Mouse (Mus musculus) left cerebral cortex, postnatal 36 days (tissue): Measurements from ENCODE around the gene Ddx39b. TPM values are rescaled to one million over a fixed set of nuclear protein-coding genes. Genes with fewer than 3 reads are reported as not detected.
"Not testable (repeated sequence)": the region's sequence is repeated elsewhere in the genome, so short reads cannot be mapped to it uniquely, and the experiment has no call there.

ENCODE experiments used
- DNase-seq, 2 experiments: peaks; one replicate each; pipeline ENCODE4 v3.0.0; 2021 to 2022; ENCODE audit warnings: low spot score in 2 of 2, mixed read lengths in 1 of 2
- intact Hi-C: fragments of 180-260 bp; cut with DNase I; formaldehyde crosslinking; loops from one replicate; pipeline ENCODE4 v1.15.1; 2025
- total RNA-seq, 2 experiments: library from RNA; stranded (reverse); gene quantifications; 2 replicates each; pipeline ENCODE4 v1.2.3; 2021

Ddx39b gene
- total RNA-seq, 2 experiments from 2014 or later: 189 to 214 TPM

- intact Hi-C loops: no loop called here
- DNase-seq: no peak
Measured at GRCm38 (mm10) chr17:35213071-35213470, 28.5 kb upstream of the Ddx39b start.

- DNase-seq: no peak
- intact Hi-C loops: no loop called here
Measured at GRCm38 (mm10) chr17:35218516-35219193, 22.9 kb upstream of the Ddx39b start.

- intact Hi-C loops: no loop called here
- DNase-seq: peak in 1 of 2 experiments; percentile 17
Measured at GRCm38 (mm10) chr17:35219601-35220041, 21.9 kb upstream of the Ddx39b start.

- intact Hi-C loops: no loop called here
- DNase-seq: no peak
Measured at GRCm38 (mm10) chr17:35220156-35220952, 21.2 kb upstream of the Ddx39b start, which contains the start of gene Gm16181. Gene Gm16181 (plus strand): TSS chr17:35220834.

GRCm38 (mm10) chr17:35222299-35222698 lies 19.2 kb upstream of the Ddx39b start:
- no peak for DNase-seq
- intact Hi-C loops: no loop called here

GRCm38 (mm10) chr17:35224641-35225040 lies 16.9 kb upstream of the Ddx39b start:
- intact Hi-C loops: no loop called here
- DNase-seq: no peak

- intact Hi-C loops: no loop called here
- no peak for DNase-seq
Measured at GRCm38 (mm10) chr17:35225456-35225855, 16.1 kb upstream of the Ddx39b start.

- intact Hi-C loops: no loop called here
- DNase-seq: no peak
Measured at GRCm38 (mm10) chr17:35226561-35227046, 14.9 kb upstream of the Ddx39b start.

- DNase-seq: no peak
- intact Hi-C loops: loop anchor here (5.0 to 10.0 kb wide), 2 partner anchors 34 to 226 kb away; partner anchors contain the start of gene Vars
Measured at GRCm38 (mm10) chr17:35231022-35231421, 10.5 kb upstream of the Ddx39b start.

- DNase-seq: peak; percentile 72 to 81
- intact Hi-C loops: loop anchor here (2.0 to 10.0 kb wide), 3 partner anchors 35 to 227 kb away; partner anchors contain the start of gene Vars
Measured at GRCm38 (mm10) chr17:35232043-35232442, 9.5 kb upstream of the Ddx39b start.

GRCm38 (mm10) chr17:35232659-35233058 lies 8.9 kb upstream of the Ddx39b start:
- intact Hi-C loops: loop anchor here (2.0 to 10.0 kb wide), 3 partner anchors 35 to 228 kb away; partner anchors contain the start of gene Vars
- no peak for DNase-seq

GRCm38 (mm10) chr17:35233114-35233980 lies 8.2 kb upstream of the Ddx39b start, which contains the start of gene Atp6v1g2:
Gene Atp6v1g2 (plus strand): TSS chr17:35233660.
- intact Hi-C loops: loop anchor here (2.0 to 10.0 kb wide), 3 partner anchors 36 to 229 kb away; partner anchors contain the start of gene Vars
- DNase-seq: no peak

- intact Hi-C loops: loop anchor here (5.0 to 10.0 kb wide), 2 partner anchors 37 to 229 kb away; partner anchors contain the start of gene Vars
- DNase-seq: not testable (repeated sequence)
Measured at GRCm38 (mm10) chr17:35234090-35234489, 7.5 kb upstream of the Ddx39b start.

GRCm38 (mm10) chr17:35234903-35235302 lies 6.6 kb upstream of the Ddx39b start:
- DNase-seq: no peak
- intact Hi-C loops: loop anchor here (5.0 to 10.0 kb wide), 5 partner anchors 38 to 643 kb away; partner anchors contain the start of genes C2, Csnk2b, Ehmt2 and Gpank1

GRCm38 (mm10) chr17:35235614-35236389 lies 5.7 kb upstream of the Ddx39b start, which contains the start of gene Nfkbil1:
Gene Nfkbil1 (minus strand): TSS chr17:35235792.
- intact Hi-C loops: loop anchor here (2.0 to 10.0 kb wide), 5 partner anchors 71 to 644 kb away; partner anchors contain the start of genes C2, Csnk2b, Ehmt2 and Gpank1
- peak; percentile 89 to 91 for DNase-seq

- DNase-seq: peak; percentile 99
- intact Hi-C loops: loop anchor here (2.0 to 10.0 kb wide), 5 partner anchors 72 to 644 kb away; partner anchors contain the start of genes C2, Csnk2b, Ehmt2 and Gpank1
Measured at GRCm38 (mm10) chr17:35236390-35236746, 5.2 kb upstream of the Ddx39b start.

GRCm38 (mm10) chr17:35236996-35237395 lies 4.5 kb upstream of the Ddx39b start:
- intact Hi-C loops: loop anchor here (2.0 to 10.0 kb wide), 5 partner anchors 72 to 645 kb away; partner anchors contain the start of genes C2, Csnk2b, Ehmt2 and Gpank1

GRCm38 (mm10) chr17:35237504-35237903 lies 4.0 kb upstream of the Ddx39b start:
- intact Hi-C loops: loop anchor here (2.0 to 10.0 kb wide), 5 partner anchors 73 to 645 kb away; partner anchors contain the start of genes C2, Csnk2b, Ehmt2 and Gpank1
- DNase-seq: no peak

More at GRCm38 (mm10) chr17:35236996-35237395, 4.5 kb upstream of the Ddx39b start:
- no peak for DNase-seq
